Mouse (Mus musculus): ENCODE measurements around the gene Lexm. TPM values are rescaled to one million over a fixed set of nuclear protein-coding genes. Genes with fewer than 3 reads are reported as not detected.

Lexm gene
- polyA plus RNA-seq (2012; rRNA removed; ENCODE audit: low replicate concordance) = not detected in 2 replicates

DNA sequence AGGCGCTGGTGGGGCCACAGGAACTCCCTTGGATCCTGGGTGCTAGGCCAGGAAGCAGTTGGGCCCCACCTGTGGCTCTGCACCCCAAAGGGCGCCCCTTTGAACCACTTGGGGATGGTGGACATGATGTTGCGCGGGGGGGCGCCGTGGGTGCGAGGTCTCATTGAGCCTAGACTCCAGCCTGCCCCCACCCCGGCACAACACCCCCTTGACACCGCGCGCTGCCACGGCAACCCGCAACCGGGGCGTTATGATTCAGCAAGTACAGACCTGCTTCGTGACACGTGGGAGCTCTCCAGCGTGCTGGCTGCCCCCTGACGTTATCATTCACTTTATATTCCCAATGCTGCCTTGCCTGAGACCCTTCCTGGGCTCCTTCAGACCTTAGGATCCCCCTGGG is at the start of gene Lexm:
Gene Lexm (minus strand): TSS at position 186 of the 400 bp plus-strand sequence.

DNA sequence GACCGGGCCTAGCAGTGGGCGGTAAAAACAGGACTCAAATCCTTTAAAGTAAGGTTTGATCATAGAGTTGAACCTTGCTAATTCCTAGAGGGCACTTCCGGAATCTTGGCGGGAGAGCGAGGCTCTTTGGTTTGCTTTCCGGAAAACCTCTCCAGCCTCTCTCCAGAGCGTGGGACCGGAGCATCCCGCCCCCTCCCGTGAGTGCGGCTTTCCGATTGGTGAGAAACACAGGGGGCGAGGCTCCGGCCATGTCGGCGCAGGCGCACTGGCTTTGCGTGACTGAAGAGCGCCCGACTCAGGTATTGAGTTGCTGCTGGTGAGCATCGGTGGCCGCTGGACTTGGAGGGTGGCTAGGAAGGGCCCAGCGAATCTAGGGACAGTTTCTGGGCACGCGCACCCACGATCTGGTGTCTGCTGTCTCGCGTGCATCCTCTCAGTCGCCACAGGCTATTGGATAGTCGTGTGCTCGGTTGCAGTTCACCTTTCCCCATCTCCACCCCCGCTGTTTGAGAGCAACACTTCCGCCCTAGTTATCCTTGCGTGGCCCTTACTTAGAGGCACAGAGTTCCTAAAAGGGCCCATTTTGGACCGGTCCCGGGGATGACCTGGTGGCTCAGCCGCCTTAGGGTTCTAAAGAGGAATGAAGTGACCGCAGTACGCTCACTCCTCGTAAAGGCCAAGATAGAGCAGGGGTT is 33.9 kb upstream of the Lexm start, which contains the start of gene Pars2:
Gene Pars2 (plus strand): TSS at position 237 of the 695 bp plus-strand sequence.

DNA sequence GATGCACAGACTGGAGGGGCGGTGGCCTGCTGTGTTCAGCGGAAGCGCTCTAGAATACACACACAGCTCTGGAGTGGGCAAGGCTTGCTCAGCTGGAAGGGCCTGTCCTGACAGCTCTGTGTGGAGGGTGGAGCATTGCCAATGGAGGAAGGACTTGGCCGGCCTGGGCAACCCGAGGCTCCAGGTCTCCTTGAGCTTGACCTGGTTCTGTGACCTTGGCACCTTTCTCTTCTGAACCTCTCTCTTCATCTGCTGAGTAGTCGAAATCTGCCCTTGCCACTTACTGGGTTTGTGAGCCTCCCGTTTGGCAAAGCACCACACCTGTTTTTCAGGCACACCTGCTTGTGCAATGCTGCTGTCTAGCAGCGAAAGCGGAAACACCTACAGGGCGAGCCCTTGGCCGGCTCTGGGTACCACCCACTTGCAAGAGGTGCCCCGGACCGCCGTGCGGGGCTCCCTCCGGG is 5.0 kb upstream of the Lexm start, which contains the start of gene Ttc22:
Gene Ttc22 (plus strand): TSS at position 403 of the 464 bp plus-strand sequence.

DNA sequence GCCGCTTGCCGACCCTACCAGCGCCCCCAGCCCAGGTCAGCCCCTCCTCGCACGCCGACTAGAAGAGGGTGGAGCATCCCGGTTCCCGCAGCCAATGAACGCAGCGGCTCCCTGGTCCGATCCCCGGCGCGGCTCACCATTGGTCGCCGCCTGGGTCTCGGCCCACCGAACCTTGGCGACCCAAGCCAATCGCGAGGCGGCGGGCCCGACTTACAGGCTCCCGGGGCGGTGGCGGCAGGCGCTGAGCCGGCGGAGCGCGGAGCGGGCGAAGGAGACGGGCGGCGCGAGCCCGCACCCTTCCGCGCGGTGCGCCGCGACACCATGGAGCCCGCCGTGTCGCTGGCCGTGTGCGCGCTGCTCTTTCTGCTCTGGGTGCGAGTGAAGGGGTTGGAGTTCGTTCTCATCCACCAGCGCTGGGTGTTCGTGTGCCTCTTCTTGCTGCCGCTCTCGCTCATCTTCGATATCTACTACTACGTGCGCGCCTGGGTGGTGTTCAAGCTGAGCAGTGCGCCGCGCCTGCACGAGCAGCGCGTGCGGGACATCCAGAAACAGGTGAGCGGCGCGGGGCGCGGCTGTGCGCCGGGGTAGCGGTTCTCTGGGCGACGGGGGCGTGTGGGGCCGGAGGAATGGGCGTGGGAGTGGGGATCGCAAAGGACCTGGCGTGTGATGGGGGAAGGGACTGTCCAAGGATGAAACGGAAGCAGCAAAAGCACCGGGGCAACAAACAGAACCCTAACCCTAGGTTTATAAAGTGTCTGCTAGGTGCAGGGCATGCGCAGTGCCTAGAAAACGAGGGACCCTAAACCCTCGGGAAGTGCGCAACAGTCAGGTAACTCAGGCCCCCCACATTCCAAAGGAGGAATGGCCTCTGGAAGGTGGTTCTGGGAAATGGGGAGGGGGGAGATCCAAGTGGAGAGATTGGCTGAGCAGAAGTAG is 55.9 kb downstream of the Lexm start, which contains the start of gene Dhcr24:
Gene Dhcr24 (plus strand): TSS at position 193 of the 936 bp plus-strand sequence.

Other genes starting within 250 kb of the Lexm start
- 3.0 and 5.3 TPM in 2 replicates for gene Pcsk9, start 152.9 kb downstream of the Lexm start, polyA plus RNA-seq (2012; rRNA removed; ENCODE audit: low replicate concordance)
- not detected in 2 replicates for gene Bsnd, start 125.0 kb downstream of the Lexm start, polyA plus RNA-seq (2012; rRNA removed; ENCODE audit: low replicate concordance)
- gene Dhcr24, start 56.2 kb downstream of the Lexm start, polyA plus RNA-seq (2012; rRNA removed; ENCODE audit: low replicate concordance) = 82.1 and 147 TPM in 2 replicates
- gene Ttc22, start 5.2 kb upstream of the Lexm start, polyA plus RNA-seq (2012; rRNA removed; ENCODE audit: low replicate concordance) = 35.5 and 105 TPM in 2 replicates
- 5.3 and 7.1 TPM in 2 replicates for gene Pars2, start 33.8 kb upstream of the Lexm start, polyA plus RNA-seq (2012; rRNA removed; ENCODE audit: low replicate concordance)
- 17.7 and 28.7 TPM in 2 replicates for gene Ttc4, start 61.7 kb upstream of the Lexm start, polyA plus RNA-seq (2012; rRNA removed; ENCODE audit: low replicate concordance)
- 1.2 and 15.4 TPM in 2 replicates for gene Mroh7, start 113.7 kb upstream of the Lexm start, polyA plus RNA-seq (2012; rRNA removed; ENCODE audit: low replicate concordance)
- gene Fam151a, start 116.6 kb upstream of the Lexm start, polyA plus RNA-seq (2012; rRNA removed; ENCODE audit: low replicate concordance) = 0.75 and 110 TPM in 2 replicates
- 39.5 and 47.5 TPM in 2 replicates for gene Acot11, start 187.8 kb upstream of the Lexm start, polyA plus RNA-seq (2012; rRNA removed; ENCODE audit: low replicate concordance)